Mouse (Mus musculus): ENCODE results near the gene Arhgap35. TPM values are rescaled to one million over a fixed set of nuclear protein-coding genes. Genes with fewer than 3 reads are reported as not detected.

Arhgap35 gene
- 6.3 and 7.7 TPM in 2 replicates for polyA plus RNA-seq (2015; fragmentation: Nextera tagmentation; extraction: Ambion mirVana)

GRCm38 (mm10) chr7:16614888-16615715 is at the start of gene Arhgap35:
Arhgap35 (minus strand) TSS chr7:16614993.

GRCm38 (mm10) chr7:16477628-16478027 is 137.2 kb downstream of the Arhgap35 start, which contains the start of gene Npas1:
Npas1 (minus strand) TSS chr7:16477728.

DNA sequence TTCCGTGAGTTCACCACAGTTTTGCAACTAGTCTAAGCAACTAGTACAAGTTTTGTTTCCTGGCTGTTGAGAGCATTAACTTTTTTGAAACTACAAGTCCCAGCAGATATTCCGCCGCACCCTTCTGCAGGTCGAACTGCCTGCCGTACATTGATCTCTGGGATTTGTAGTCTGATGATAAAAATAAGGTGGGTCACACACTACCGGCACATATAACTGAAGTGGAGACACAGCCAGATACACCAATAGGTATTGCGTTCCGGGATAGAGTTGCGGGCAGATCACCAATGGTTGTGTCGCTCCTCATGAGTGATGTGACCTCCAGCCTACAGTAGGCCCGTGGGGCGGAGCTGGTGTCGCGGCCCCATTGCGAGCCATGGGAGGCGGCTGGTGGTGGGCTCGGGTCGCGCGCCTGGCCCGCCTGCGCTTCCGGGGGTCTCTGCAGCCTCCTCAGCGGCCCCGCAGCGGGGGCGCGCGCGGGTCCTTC is 162.2 kb downstream of the Arhgap35 start, which contains the start of gene Tmem160:
Gene Tmem160 (plus strand): TSS at position 193 of the 487 bp plus-strand sequence.

Other genes starting within 250 kb of the Arhgap35 start
- 145 and 166 TPM in 2 replicates for gene Sae1, start 227.2 kb downstream of the Arhgap35 start, polyA plus RNA-seq (2015; fragmentation: Nextera tagmentation; extraction: Ambion mirVana)
- gene Zc3h4, start 214.1 kb downstream of the Arhgap35 start, polyA plus RNA-seq (2015; fragmentation: Nextera tagmentation; extraction: Ambion mirVana) = 6.7 and 7.0 TPM in 2 replicates
- 76.6 and 78.8 TPM in 2 replicates for gene Tmem160, start 162.2 kb downstream of the Arhgap35 start, polyA plus RNA-seq (2015; fragmentation: Nextera tagmentation; extraction: Ambion mirVana)
- gene Npas1, start 137.3 kb downstream of the Arhgap35 start, polyA plus RNA-seq (2015; fragmentation: Nextera tagmentation; extraction: Ambion mirVana) = 0.17 and 0.27 TPM in 2 replicates
- not detected in 2 replicates for gene Ceacam15, start 60.7 kb upstream of the Arhgap35 start, polyA plus RNA-seq (2015; fragmentation: Nextera tagmentation; extraction: Ambion mirVana)
- gene Ceacam9, start 106.9 kb upstream of the Arhgap35 start, polyA plus RNA-seq (2015; fragmentation: Nextera tagmentation; extraction: Ambion mirVana) = not detected in 2 replicates
- 200 and 222 TPM in 2 replicates for gene Ap2s1, start 123.4 kb upstream of the Arhgap35 start, polyA plus RNA-seq (2015; fragmentation: Nextera tagmentation; extraction: Ambion mirVana)
- 67.1 and 67.9 TPM in 2 replicates for gene Slc1a5, start 166.3 kb upstream of the Arhgap35 start, polyA plus RNA-seq (2015; fragmentation: Nextera tagmentation; extraction: Ambion mirVana)
- 52.7 and 60.9 TPM in 2 replicates for gene Strn4, start 200.9 kb upstream of the Arhgap35 start, polyA plus RNA-seq (2015; fragmentation: Nextera tagmentation; extraction: Ambion mirVana)
- 19.3 and 24.5 TPM in 2 replicates for gene Fkrp, start 201.7 kb upstream of the Arhgap35 start, polyA plus RNA-seq (2015; fragmentation: Nextera tagmentation; extraction: Ambion mirVana)
- 6.1 and 8.0 TPM in 2 replicates for gene Prkd2, start 227.9 kb upstream of the Arhgap35 start, polyA plus RNA-seq (2015; fragmentation: Nextera tagmentation; extraction: Ambion mirVana)

All from urinary bladder, postnatal 0 days (tissue).